Mouse (Mus musculus): Measurements from ENCODE around the gene Rab8b.
"Not testable (repeated sequence)": the region's sequence is repeated elsewhere in the genome, so short reads cannot be mapped to it uniquely, and the experiment has no call there.

The Rab8b gene

GRCm38 (mm10) chr9:66887301-66887902 is 32.1 kb downstream of the Rab8b start:
- DNase-seq (ENCODE audit: low spot score in 2 of 2): no peak

GRCm38 (mm10) chr9:66886818-66887217 is 32.7 kb downstream of the Rab8b start:
- DNase-seq (ENCODE audit: low spot score in 2 of 2): peak; percentile 39 to 66

- DNase-seq (ENCODE audit: low spot score in 2 of 2): no peak
These were observed 33.1 kb downstream of the Rab8b start for GRCm38 (mm10) chr9:66886366-66886765.

- DNase-seq (ENCODE audit: low spot score in 2 of 2): no peak
These were observed 34.9 kb downstream of the Rab8b start for GRCm38 (mm10) chr9:66884609-66885008.

GRCm38 (mm10) chr9:66883500-66883899 is 36.0 kb downstream of the Rab8b start:
- no peak for DNase-seq (ENCODE audit: low spot score in 2 of 2)

GRCm38 (mm10) chr9:66882406-66882821 is 37.1 kb downstream of the Rab8b start:
- no peak for DNase-seq (ENCODE audit: low spot score in 2 of 2)

- no peak for DNase-seq (ENCODE audit: low spot score in 2 of 2)
These were observed 37.6 kb downstream of the Rab8b start for GRCm38 (mm10) chr9:66881858-66882257.

GRCm38 (mm10) chr9:66880752-66881151 is 38.7 kb downstream of the Rab8b start:
- no peak for DNase-seq (ENCODE audit: low spot score in 2 of 2)

GRCm38 (mm10) chr9:66879486-66879885 is 40.0 kb downstream of the Rab8b start:
- no peak for DNase-seq (ENCODE audit: low spot score in 2 of 2)

GRCm38 (mm10) chr9:66878899-66879298 is 40.6 kb downstream of the Rab8b start:
- DNase-seq (ENCODE audit: low spot score in 2 of 2): no peak

- DNase-seq (ENCODE audit: low spot score in 2 of 2): peak; percentile 74
These were observed 42.9 kb downstream of the Rab8b start for GRCm38 (mm10) chr9:66876577-66876976.

GRCm38 (mm10) chr9:66874297-66874696 is 45.2 kb downstream of the Rab8b start:
- no peak for DNase-seq (ENCODE audit: low spot score in 2 of 2)

- no peak for DNase-seq (ENCODE audit: low spot score in 2 of 2)
These were observed 46.0 kb downstream of the Rab8b start for GRCm38 (mm10) chr9:66873531-66873930.

GRCm38 (mm10) chr9:66873009-66873408 is 46.5 kb downstream of the Rab8b start:
- not testable (repeated sequence) for DNase-seq (ENCODE audit: low spot score in 2 of 2)

GRCm38 (mm10) chr9:66872015-66872727 is 47.3 kb downstream of the Rab8b start:
- peak; percentile 77 to 85 for DNase-seq (ENCODE audit: low spot score in 2 of 2)

- DNase-seq (ENCODE audit: low spot score in 2 of 2): no peak
These were observed 54.8 kb downstream of the Rab8b start for GRCm38 (mm10) chr9:66864708-66865107.

GRCm38 (mm10) chr9:66863456-66863855 is 56.0 kb downstream of the Rab8b start:
- peak; percentile 24 to 29 for DNase-seq (ENCODE audit: low spot score in 2 of 2)

- DNase-seq (ENCODE audit: low spot score in 2 of 2): no peak
These were observed 57.3 kb downstream of the Rab8b start for GRCm38 (mm10) chr9:66862202-66862601.

GRCm38 (mm10) chr9:66861104-66861767 is 58.3 kb downstream of the Rab8b start:
- no peak for DNase-seq (ENCODE audit: low spot score in 2 of 2)

GRCm38 (mm10) chr9:66859523-66859922 is 60.0 kb downstream of the Rab8b start:
- DNase-seq (ENCODE audit: low spot score in 2 of 2): no peak

- DNase-seq (ENCODE audit: low spot score in 2 of 2): no peak
These were observed 63.6 kb downstream of the Rab8b start for GRCm38 (mm10) chr9:66855865-66856264.

- DNase-seq (ENCODE audit: low spot score in 2 of 2): no peak
These were observed 66.9 kb downstream of the Rab8b start for GRCm38 (mm10) chr9:66852592-66852991.

- DNase-seq (ENCODE audit: low spot score in 2 of 2): no peak
These were observed 68.5 kb downstream of the Rab8b start for GRCm38 (mm10) chr9:66850966-66851365.

Data from heart, adult 9 months (tissue).